Mouse (Mus musculus): ENCODE results near the gene Ppp4r1. TPM values are rescaled to one million over a fixed set of nuclear protein-coding genes. Genes with fewer than 3 reads are reported as not detected.

The Ppp4r1 gene
- polyA plus RNA-seq, 1 experiment from 2014 or later: 50.3 TPM

GRCm38 (mm10) chr17:65776228-65776627 is 6.1 kb upstream of the Ppp4r1 start:
- H3K4me2 ChIP-seq (replicated peaks): no peak overlapping the region

GRCm38 (mm10) chr17:65777461-65777860 is 4.9 kb upstream of the Ppp4r1 start:
- Histone ChIP-seq H3K4me2 (replicated peaks) (no peak overlapping the region), H3K4me1 (peaks cover 6% of the 10 kb centered on the region), H3K4me3 (no peak overlapping the region), H3K27ac (no peak overlapping the region), H3K27me3 (no peaks in the 10 kb centered on the region), H3K9ac (no peak overlapping the region), H3K9me3 (no peaks in the 10 kb centered on the region), H3K36me3 (no peaks in the 10 kb centered on the region)
- ATAC-seq (ENCODE audit: low FRiP score, low read depth): no peak
- WGBS: 84% methylated on average over 4 of the region's 4 CpGs

More at GRCm38 (mm10) chr17:65776228-65776627, 6.1 kb upstream of the Ppp4r1 start:
- Histone ChIP-seq H3K9me3 (no peaks in the 10 kb centered on the region), H3K4me1 (peaks cover 5% of the 10 kb centered on the region), H3K36me3 (no peaks in the 10 kb centered on the region), H3K9ac (no peak overlapping the region), H3K27ac (no peak overlapping the region), H3K27me3 (no peaks in the 10 kb centered on the region), H3K4me3 (no peak overlapping the region)
- no peak for ATAC-seq (ENCODE audit: low FRiP score, low read depth)
- 88% methylated on average over 1 of the region's 1 CpGs for WGBS

GRCm38 (mm10) chr17:65780970-65781369 is 1.4 kb upstream of the Ppp4r1 start:
- H3K27ac ChIP-seq: no peak overlapping the region

GRCm38 (mm10) chr17:65783182-65784161 is 1.1 kb downstream of the Ppp4r1 start:
- H3K4me3 ChIP-seq: peak overlapping the region; percentile 88
- H3K4me1 ChIP-seq: peaks cover 23% of the 10 kb centered on the region
- H3K27ac ChIP-seq: peak overlapping the region; percentile 99
- H3K9ac ChIP-seq: peak overlapping the region; percentile 99
- H3K27me3 ChIP-seq: no peaks in the 10 kb centered on the region
- H3K36me3 ChIP-seq: peaks cover 30% of the 10 kb centered on the region
- WGBS: 0% methylated on average over 79 of the region's 135 CpGs
- no peaks in the 10 kb centered on the region for H3K9me3 ChIP-seq
- ATAC-seq (ENCODE audit: low FRiP score, low read depth): peak; percentile 58
- peak overlapping the region; percentile 70 for H3K4me2 ChIP-seq (replicated peaks)

More at GRCm38 (mm10) chr17:65780970-65781369, 1.4 kb upstream of the Ppp4r1 start:
- Histone ChIP-seq H3K9me3 (no peaks in the 10 kb centered on the region), H3K4me2 (replicated peaks) (no peak overlapping the region), H3K4me3 (no peak overlapping the region), H3K4me1 (peaks cover 17% of the 10 kb centered on the region), H3K27me3 (no peaks in the 10 kb centered on the region), H3K36me3 (peaks cover 11% of the 10 kb centered on the region), H3K9ac (no peak overlapping the region)
- ATAC-seq (ENCODE audit: low FRiP score, low read depth): no peak
- 97% methylated on average over 2 of the region's 2 CpGs for WGBS

- no peaks in the 10 kb centered on the region for H3K9me3 ChIP-seq
- no peaks in the 10 kb centered on the region for H3K27me3 ChIP-seq
- peaks cover 32% of the 10 kb centered on the region for H3K36me3 ChIP-seq
- no peak for ATAC-seq (ENCODE audit: low FRiP score, low read depth)
- H3K4me1 ChIP-seq: peaks cover 29% of the 10 kb centered on the region
- 71% methylated on average over 8 of the region's 8 CpGs for WGBS
- peak overlapping the region; percentile 69 for H3K4me2 ChIP-seq (replicated peaks)
- no peak overlapping the region for H3K9ac ChIP-seq
- peak overlapping the region; percentile 88 for H3K4me3 ChIP-seq
- H3K27ac ChIP-seq: no peak overlapping the region; the same call in 1 of the 2 replicates
Measured at GRCm38 (mm10) chr17:65784610-65785140, 2.3 kb downstream of the Ppp4r1 start.

GRCm38 (mm10) chr17:65785707-65786106 is 3.3 kb downstream of the Ppp4r1 start:
- no peak for ATAC-seq (ENCODE audit: low FRiP score, low read depth)
- Histone ChIP-seq H3K4me1 (peaks cover 29% of the 10 kb centered on the region), H3K4me3 (no peak overlapping the region), H3K27me3 (no peaks in the 10 kb centered on the region), H3K9ac (no peak overlapping the region), H3K27ac (no peak overlapping the region), H3K36me3 (peaks cover 34% of the 10 kb centered on the region), H3K9me3 (no peaks in the 10 kb centered on the region), H3K4me2 (replicated peaks) (no peak overlapping the region)

- ATAC-seq (ENCODE audit: low FRiP score, low read depth): no peak
- Histone ChIP-seq H3K4me1 (peaks cover 29% of the 10 kb centered on the region), H3K27ac (no peak overlapping the region), H3K36me3 (peaks cover 34% of the 10 kb centered on the region), H3K27me3 (no peaks in the 10 kb centered on the region), H3K4me2 (replicated peaks) (no peak overlapping the region), H3K9me3 (no peaks in the 10 kb centered on the region), H3K9ac (no peak overlapping the region), H3K4me3 (no peak overlapping the region)
- 72% methylated on average over 7 of the region's 7 CpGs for WGBS
Measured at GRCm38 (mm10) chr17:65786225-65786624, 3.9 kb downstream of the Ppp4r1 start.

- H3K4me2 ChIP-seq (replicated peaks): no peak overlapping the region
- H3K9me3 ChIP-seq: no peaks in the 10 kb centered on the region
- H3K9ac ChIP-seq: no peak overlapping the region
- WGBS: 95% methylated on average over 4 of the region's 4 CpGs
- H3K36me3 ChIP-seq: peaks cover 34% of the 10 kb centered on the region
- no peaks in the 10 kb centered on the region for H3K27me3 ChIP-seq
- H3K27ac ChIP-seq: no peak overlapping the region
- ATAC-seq (ENCODE audit: low FRiP score, low read depth): no peak
- H3K4me3 ChIP-seq: no peak overlapping the region
- peaks cover 24% of the 10 kb centered on the region for H3K4me1 ChIP-seq
Measured at GRCm38 (mm10) chr17:65787261-65787660, 4.9 kb downstream of the Ppp4r1 start.

- no peak for ATAC-seq (ENCODE audit: low FRiP score, low read depth)
- Histone ChIP-seq H3K36me3 (peaks cover 34% of the 10 kb centered on the region), H3K27me3 (no peaks in the 10 kb centered on the region), H3K4me3 (no peak overlapping the region), H3K4me2 (replicated peaks) (no peak overlapping the region), H3K9ac (no peak overlapping the region), H3K9me3 (no peaks in the 10 kb centered on the region), H3K27ac (no peak overlapping the region; the same call in 1 of the 2 replicates), H3K4me1 (peaks cover 24% of the 10 kb centered on the region)
- WGBS: 69% methylated on average over 12 of the region's 12 CpGs
Measured at GRCm38 (mm10) chr17:65788542-65789291, 6.3 kb downstream of the Ppp4r1 start.

- Histone ChIP-seq H3K9me3 (no peaks in the 10 kb centered on the region), H3K4me3 (no peak overlapping the region), H3K27ac (no peak overlapping the region), H3K36me3 (peaks cover 36% of the 10 kb centered on the region), H3K4me2 (replicated peaks) (no peak overlapping the region), H3K9ac (no peak overlapping the region), H3K4me1 (peaks cover 21% of the 10 kb centered on the region), H3K27me3 (no peaks in the 10 kb centered on the region)
- no peak for ATAC-seq (ENCODE audit: low FRiP score, low read depth)
- WGBS: 93% methylated on average over 6 of the region's 6 CpGs
Measured at GRCm38 (mm10) chr17:65789576-65789975, 7.2 kb downstream of the Ppp4r1 start.

- Histone ChIP-seq H3K4me1 (peaks cover 13% of the 10 kb centered on the region; the same call in 1 of the 2 replicates), H3K4me2 (replicated peaks) (no peak overlapping the region), H3K4me3 (no peak overlapping the region), H3K27ac (no peak overlapping the region), H3K9me3 (no peaks in the 10 kb centered on the region), H3K36me3 (peaks cover 29% of the 10 kb centered on the region), H3K27me3 (no peaks in the 10 kb centered on the region), H3K9ac (no peak overlapping the region)
- 95% methylated on average over 2 of the region's 2 CpGs for WGBS
- no peak for ATAC-seq (ENCODE audit: low FRiP score, low read depth)
Measured at GRCm38 (mm10) chr17:65791161-65791560, 8.8 kb downstream of the Ppp4r1 start.

Data from limb, embryonic 13.5 days (tissue).